Mouse (Mus musculus) G1E (cell line): ENCODE measurements around the gene Spata20. TPM values are rescaled to one million over a fixed set of nuclear protein-coding genes. Genes with fewer than 3 reads are reported as not detected.

Source experiments
- ATAC-seq: 2 replicates; pipeline ENCODE4 v1.8.0; 2016; ENCODE audit warnings: mild to moderate bottlenecking; ENCODE audit not compliant: insufficient number of reproducible peaks, poor library complexity, low FRiP score, severe bottlenecking; ENCODE audit errors: extremely low read depth
- DNase-seq: peaks from one replicate; pipeline ENCODE4 v3.0.0; 2012; ENCODE audit warnings: low spot score
- H3K27me3 ChIP-seq: 2 replicates; pipeline ENCODE4 v1.6.1; 2012; ENCODE audit warnings: mild to moderate bottlenecking, low read length, inconsistent platforms; ENCODE audit not compliant: insufficient read depth
- H3K36me3 ChIP-seq: replicated peaks from 2 replicates; pipeline ENCODE3; 2012; ENCODE audit warnings: mild to moderate bottlenecking, inconsistent platforms
- H3K4me1 ChIP-seq: 2 replicates; pipeline ENCODE4 v1.6.1; 2012; ENCODE audit warnings: low read depth, low read length, inconsistent platforms, mixed read lengths; ENCODE audit not compliant: insufficient read depth
- H3K4me3 ChIP-seq: 2 replicates; pipeline ENCODE4 v1.5.1; 2012; ENCODE audit warnings: low read depth, mild to moderate bottlenecking, inconsistent platforms, low read length, moderate library complexity, mixed read lengths
- H3K9me3 ChIP-seq: replicated peaks from 2 replicates; pipeline ENCODE4 v1.6.1; 2012; ENCODE audit warnings: inconsistent platforms
- CTCF ChIP-seq: IDR thresholded peaks from 2 replicates; pipeline ENCODE4 v1.5.1; 2012; ENCODE audit warnings: low read depth, low read length, inconsistent platforms, mixed read lengths
- GATA1 ChIP-seq: IDR thresholded peaks from 2 replicates; pipeline ENCODE4 v1.6.1; 2012; ENCODE audit warnings: borderline replicate concordance, low read length, inconsistent platforms, mixed read lengths
- GATA2 ChIP-seq: IDR thresholded peaks from 2 replicates; pipeline ENCODE4 v1.6.1; 2012; ENCODE audit warnings: low read depth, low read length, inconsistent platforms, borderline replicate concordance
- POLR2AphosphoS5 ChIP-seq: IDR thresholded peaks from 2 replicates; pipeline ENCODE4 v1.6.1; 2012; ENCODE audit warnings: low read depth, low read length, inconsistent platforms; ENCODE audit not compliant: insufficient replicate concordance
- TAL1 ChIP-seq: conservative IDR thresholded peaks from 2 replicates; pipeline ENCODE4 v1.6.1; 2012; ENCODE audit warnings: low read depth, low read length, inconsistent platforms, mixed read lengths
- polyA plus RNA-seq: library from polyadenylated mRNA; stranded (reverse); fragments of >175 nt; gene quantifications from 2 replicates; pipeline ENCODE4 v1.2.3, GENCODE M21; 2012
- total RNA-seq, 2 experiments: library from RNA; stranded (forward) in 1 of 2; stranded (reverse) in 1 of 2; fragments of 200-1000 nt in 1 of 2; fragments of >200 nt in 1 of 2; fragmentation: Nextera tagmentation in 1 of 2; gene quantifications; 2 replicates each; pipeline ENCODE4 v1.2.3; 2014 to 2017

Gene Spata20
- total and polyA plus RNA-seq, 3 experiments = not detected

DNA sequence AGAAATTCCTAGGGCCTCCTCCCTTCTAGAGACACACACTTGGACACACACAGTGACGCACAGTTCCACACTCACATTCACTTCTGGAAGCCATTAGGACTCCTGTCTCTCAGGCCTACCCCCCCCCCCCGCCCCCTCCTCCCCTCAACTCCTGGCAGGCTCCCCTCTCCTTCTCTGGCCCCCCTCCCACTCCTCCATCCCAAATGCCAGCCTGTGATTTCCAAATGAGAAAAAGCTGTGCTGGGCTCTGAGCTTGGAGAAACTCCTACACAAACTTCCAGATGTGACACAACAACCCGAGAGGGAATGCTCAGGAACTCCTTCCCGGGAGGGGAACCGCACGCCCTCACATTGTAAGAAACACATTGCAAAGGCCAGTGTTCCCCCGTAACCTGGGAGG, 15.6 kb downstream of the Spata20 start:
- H3K27me3 ChIP-seq = peaks cover 34% of the 10 kb centered on the region
- no peak for ATAC-seq

DNA sequence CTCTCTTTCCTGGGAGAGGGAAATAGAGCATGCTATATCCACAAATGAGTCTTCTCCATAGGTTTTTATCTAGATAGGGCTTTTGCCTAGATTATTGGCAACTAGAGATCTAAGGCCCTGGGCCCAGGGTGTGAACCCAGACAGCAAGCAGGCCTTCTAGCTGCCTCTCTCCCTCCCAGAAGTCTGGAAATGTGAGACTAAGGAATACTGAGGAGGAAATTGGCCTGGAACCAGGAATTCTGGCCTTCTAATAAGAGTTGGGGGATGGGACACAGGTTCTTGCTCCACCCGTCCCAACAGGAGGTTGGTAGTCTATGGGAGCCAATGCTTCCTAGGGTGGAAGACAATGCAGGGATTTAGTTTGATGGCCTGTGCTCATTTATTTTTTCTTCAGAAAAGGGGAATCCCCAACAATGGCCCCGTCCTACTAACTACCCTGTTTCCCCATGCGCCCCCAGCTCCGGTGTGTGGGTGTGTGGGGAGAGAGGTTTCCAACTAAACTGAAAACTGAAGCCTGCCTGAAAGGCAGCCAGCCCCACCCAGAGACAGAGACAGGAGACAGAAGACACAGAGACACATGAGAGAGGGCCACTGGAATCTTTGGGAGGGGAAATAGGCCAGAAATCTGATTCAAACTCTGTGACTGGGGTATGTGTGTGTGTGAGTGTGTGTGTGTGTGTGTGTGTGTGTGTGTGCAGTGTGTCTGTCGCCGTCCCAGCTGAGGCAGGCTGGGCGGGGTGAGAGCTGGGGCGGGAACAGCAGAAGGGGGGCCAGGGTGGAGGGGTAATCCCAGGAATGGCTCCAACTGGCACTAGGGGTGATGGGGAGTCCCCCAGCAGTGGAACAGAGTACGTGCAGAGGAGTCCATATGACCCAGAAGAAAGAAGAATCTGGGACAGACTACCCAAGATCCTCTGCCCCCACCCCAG, 16.6 kb downstream of the Spata20 start:
- Histone ChIP-seq H3K4me1 (no peaks in the 10 kb centered on the region), H3K4me3 (no peak overlapping the region), H3K36me3 (no peaks in the 10 kb centered on the region), H3K27me3 (peaks cover 29% of the 10 kb centered on the region), H3K9me3 (no peaks in the 10 kb centered on the region; the same call in 1 of the 2 replicates)
- no peak for TF ChIP-seq TAL1
- no peak for TF ChIP-seq CTCF
- no peak for TF ChIP-seq POLR2AphosphoS5
- no peak for TF ChIP-seq GATA2
- TF ChIP-seq GATA1 = no peak
- DNase-seq = no peak
- ATAC-seq = no peak

More for the DNA sequence above, 15.6 kb downstream of the Spata20 start:
- Histone ChIP-seq H3K36me3 (no peaks in the 10 kb centered on the region), H3K4me1 (no peaks in the 10 kb centered on the region), H3K4me3 (no peak overlapping the region), H3K9me3 (no peaks in the 10 kb centered on the region; the same call in 1 of the 2 replicates)
- no peak for TF ChIP-seq GATA2
- DNase-seq = no peak

DNA sequence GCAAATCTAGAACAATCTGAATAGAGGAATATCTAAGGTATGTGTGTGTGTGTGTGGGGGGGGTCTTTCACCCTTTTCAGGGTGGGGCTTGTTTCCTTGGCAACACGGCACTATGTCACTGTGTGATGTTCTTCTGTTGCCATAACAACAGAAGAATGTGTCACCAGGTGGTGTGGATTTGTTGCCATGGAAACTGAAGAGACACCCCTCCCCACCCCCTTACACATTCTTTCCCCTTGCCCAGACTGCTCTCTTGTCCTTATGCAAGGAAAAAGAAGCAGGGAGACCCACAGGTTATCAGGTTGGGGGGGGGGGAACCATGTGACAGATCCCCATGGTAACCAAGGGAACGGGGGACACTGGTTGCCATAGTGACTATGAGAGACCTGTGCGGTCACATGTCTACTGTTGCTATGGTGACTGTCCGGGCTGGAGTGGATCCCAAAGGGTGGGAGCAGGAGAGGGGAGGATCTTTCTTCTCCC, 17.4 kb downstream of the Spata20 start:
- Histone ChIP-seq H3K4me3 (no peak overlapping the region), H3K4me1 (no peaks in the 10 kb centered on the region), H3K27me3 (peaks cover 23% of the 10 kb centered on the region), H3K9me3 (no peaks in the 10 kb centered on the region), H3K36me3 (no peaks in the 10 kb centered on the region)
- no peak for ATAC-seq
- DNase-seq = no peak
- no peak for TF ChIP-seq POLR2AphosphoS5

DNA sequence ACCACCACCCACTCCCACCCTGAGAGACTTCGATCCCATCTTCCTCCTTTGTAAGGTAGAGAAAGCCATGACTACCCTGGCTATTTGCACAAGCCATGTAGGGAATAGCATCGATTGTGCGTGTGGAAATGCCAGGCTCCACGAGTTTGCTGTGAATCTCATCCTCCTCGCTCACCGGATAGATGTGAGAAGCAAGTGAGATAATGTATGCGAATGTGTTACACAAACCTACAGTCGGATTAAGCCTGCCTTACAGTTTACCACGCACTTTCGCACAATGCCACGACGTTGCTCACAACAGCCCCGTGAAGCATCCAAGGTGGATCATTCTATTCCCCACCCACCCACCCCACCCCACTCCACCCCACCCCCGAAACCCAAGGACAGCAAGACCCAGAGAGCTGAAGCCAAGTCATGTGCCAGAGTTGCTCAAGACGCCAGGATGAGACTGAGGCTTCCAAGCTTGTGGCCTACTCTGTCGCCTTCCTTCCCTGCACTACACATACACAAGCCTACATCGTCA, 19.6 kb downstream of the Spata20 start:
- Histone ChIP-seq H3K4me3 (no peak overlapping the region), H3K4me1 (no peaks in the 10 kb centered on the region), H3K36me3 (no peaks in the 10 kb centered on the region), H3K9me3 (no peaks in the 10 kb centered on the region), H3K27me3 (peaks cover 10% of the 10 kb centered on the region; the same call in 1 of the 2 replicates)
- DNase-seq (no peak), ATAC-seq (no peak)
- TF ChIP-seq CTCF = no peak
- no peak for TF ChIP-seq POLR2AphosphoS5
- no peak for TF ChIP-seq GATA2
- TF ChIP-seq TAL1 = no peak

DNA sequence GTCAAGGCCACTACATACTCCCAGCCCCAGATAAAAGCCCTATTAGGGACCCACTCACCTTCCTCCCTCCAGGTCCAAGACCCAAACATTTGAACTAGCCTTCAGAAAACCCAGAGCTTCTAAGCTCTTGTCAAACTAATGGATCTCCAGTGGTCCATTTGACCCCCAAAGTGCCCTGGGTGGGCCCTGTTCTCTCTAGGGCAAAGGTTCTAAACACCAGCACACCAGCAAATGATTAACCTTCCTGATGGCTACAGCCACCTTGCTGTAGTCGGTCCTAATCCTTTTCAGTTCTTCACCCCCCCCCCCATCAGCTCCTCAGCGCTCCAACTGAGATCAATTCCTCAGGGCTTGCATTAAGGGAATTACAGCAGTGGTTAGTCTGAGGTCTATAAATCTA, 21.8 kb downstream of the Spata20 start:
- no peak for TF ChIP-seq GATA1
- no peak for TF ChIP-seq TAL1
- TF ChIP-seq GATA2 = no peak
- no peak for TF ChIP-seq CTCF
- no peak for TF ChIP-seq POLR2AphosphoS5
- H3K9me3 ChIP-seq = no peaks in the 10 kb centered on the region
- DNase-seq = no peak
- no peak for ATAC-seq
- no peaks in the 10 kb centered on the region for H3K4me1 ChIP-seq
- no peak overlapping the region for H3K4me3 ChIP-seq
- peaks cover 10% of the 10 kb centered on the region; the same call in 1 of the 2 replicates for H3K27me3 ChIP-seq
- H3K36me3 ChIP-seq = no peaks in the 10 kb centered on the region

DNA sequence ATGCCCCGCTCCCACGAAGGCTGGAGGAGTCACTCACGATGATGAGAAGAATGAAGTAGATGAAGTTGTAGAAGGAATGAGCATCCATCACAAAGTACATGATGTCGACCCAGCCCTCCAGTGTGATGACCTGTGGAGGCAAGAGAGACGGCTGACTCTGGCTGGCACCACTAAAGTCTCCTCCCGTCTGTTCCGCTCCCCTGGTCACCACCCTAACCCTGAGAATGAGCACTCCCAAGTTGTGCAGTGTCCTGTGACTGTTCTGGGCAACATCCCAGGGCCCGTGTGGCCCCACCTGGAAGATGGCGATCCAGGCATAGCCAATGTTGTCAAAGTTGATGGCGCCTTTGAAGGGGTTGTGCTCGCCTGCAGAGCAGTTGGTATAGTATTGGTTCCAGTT, 24.1 kb downstream of the Spata20 start:
- Histone ChIP-seq H3K9me3 (no peaks in the 10 kb centered on the region), H3K36me3 (no peaks in the 10 kb centered on the region), H3K4me1 (no peaks in the 10 kb centered on the region), H3K4me3 (no peak overlapping the region), H3K27me3 (peaks cover 10% of the 10 kb centered on the region; the same call in 1 of the 2 replicates)
- TF ChIP-seq TAL1 (no peak), GATA1 (no peak), CTCF (no peak), POLR2AphosphoS5 (no peak), GATA2 (no peak)
- DNase-seq (no peak), ATAC-seq (no peak)
